21 mouse cellular contexts compared by ENCODE assay signal in genomic region chr6:49792524-49792923, GRCm38 (mm10). TPM values are rescaled to one million over a fixed set of nuclear protein-coding genes. Genes with fewer than 3 reads are reported as not detected.
DNase-seq lines count a peak whose midpoint lies in the region; TF ChIP-seq lines count a peak whose summit lies in the region.
"Had no signal": no experiment of that assay in that cellular context is flagged by ENCODE, and none has a peak within 500 bp of the region (broad histone marks: within the 10 kb centered on the region; RNA-seq: fewer than 3 reads in every experiment).

No protein-coding gene starts in this region.

- H3K4me3 ChIP-seq in kidney, adult 2 months (ENCODE audit: insufficient read depth, low read depth, low read length): no peak overlapping the region
- H3K4me3 ChIP-seq: embryonic facial prominence, embryonic 13.5 days; forebrain, embryonic 10.5 days; hindbrain, embryonic 13.5 days; midbrain, embryonic 13.5 days had no signal

- 36% methylated on average over 12 of the region's 12 CpGs for WGBS in kidney, adult 2 months

- TF ChIP-seq POLR2A in kidney, adult 2 months (IDR thresholded peaks at IDR 0.05; ENCODE audit: low read depth, low read length): no peak

- no peak overlapping the region for H3K27ac ChIP-seq in kidney, adult 2 months (ENCODE audit: insufficient read depth, low read depth, low read length)
- H3K27ac ChIP-seq: embryonic facial prominence, embryonic 13.5 days; forebrain, embryonic 10.5 days; hindbrain, embryonic 13.5 days; midbrain, embryonic 13.5 days had no signal

- H3K36me3 ChIP-seq in kidney, adult 2 months (ENCODE audit: control insufficient read depth, insufficient read depth, low read length): no peaks in the 10 kb centered on the region
- H3K36me3 ChIP-seq: embryonic facial prominence, embryonic 13.5 days; forebrain, embryonic 10.5 days; G1E; hindbrain, embryonic 13.5 days; midbrain, embryonic 13.5 days had no signal

- H3K4me1 ChIP-seq in kidney, adult 2 months (ENCODE audit: control insufficient read depth, insufficient read depth, low read length): peaks cover 4% of the 10 kb centered on the region; the same call in 1 of the 2 replicates
- H3K4me1 ChIP-seq: embryonic facial prominence, embryonic 13.5 days; forebrain, embryonic 10.5 days; hindbrain, embryonic 13.5 days; midbrain, embryonic 13.5 days had no signal

- no peaks in the 10 kb centered on the region for H3K27me3 ChIP-seq in kidney, adult 2 months (replicated peaks; ENCODE audit: control insufficient read depth, insufficient read depth, low read length)
- H3K27me3 ChIP-seq: embryonic facial prominence, embryonic 13.5 days; hindbrain, embryonic 13.5 days; midbrain, embryonic 13.5 days had no signal

- TF ChIP-seq CTCF in kidney, adult 2 months (conservative IDR thresholded peaks at IDR 0.05; ENCODE audit: insufficient read depth, insufficient read length, low read depth, low read length): no peak

- peak; percentile 8 for DNase-seq in 3T3-L1 (ENCODE audit: low read depth, low spot score)
- peak; percentile 83 for DNase-seq in Muller cell, postnatal 12 days (ENCODE audit: inconsistent ontology term)
- peak; percentile 76 for DNase-seq in kidney, adult 2 months
- DNase-seq in kidney, postnatal 14 days: peak; percentile 74
- no peak for DNase-seq in retina, postnatal 1 day
- no peak for DNase-seq in liver
- no peak for DNase-seq in ovary, postnatal 10 days (ENCODE audit: low spot score)
- DNase-seq: adrenal gland, postnatal 10 days; cerebellum, adult 11 months; cerebellum, postnatal 25 days; gastrocnemius, postnatal 36 days; heart, postnatal 14 days; lung, embryonic 14.5 days; spleen, adult 18-20 months; thymus, adult 2 months had no signal

RNA-seq across cellular contexts. Expression of gene Npy, which starts 30.0 kb away (rescaled TPM):
- polyA plus RNA-seq in kidney, adult 2 months (2012; rRNA removed): 172 and 186 TPM in 2 replicates
- polyA plus RNA-seq: liver, embryonic 11.5 days; lung, embryonic 14.5 days had no signal

Comparison
In these comparisons a context has a peak if more than half of its experiments do, and no peak if none do; other contexts are left out.
1. DNase-seq: peak in 3T3-L1 (single experiment), Muller cell, postnatal 12 days (single experiment), kidney, adult 2 months (single experiment) and kidney, postnatal 14 days (single experiment); none in retina, postnatal 1 day (single experiment), liver (single experiment) and ovary, postnatal 10 days (single experiment).